In genomic region chr14:98971921-98972320, GRCm38 (mm10) we compare ENCODE assay signal across 19 mouse cellular contexts. TPM values are rescaled to one million over a fixed set of nuclear protein-coding genes. Genes with fewer than 3 reads are reported as not detected.
A peak's percentile ranks its signal among the peaks of the same experiment; 100 is the strongest.
DNase-seq lines count a peak whose midpoint lies in the region; ATAC-seq and TF ChIP-seq lines count a peak whose summit lies in the region.
"Had no signal": no experiment of that assay in that cellular context is flagged by ENCODE, and none has a peak within 500 bp of the region (broad histone marks: within the 10 kb centered on the region; RNA-seq: fewer than 3 reads in every experiment).

No protein-coding gene starts in this region.

- H3K4me2 ChIP-seq in forebrain, embryonic 13.5 days: no peak overlapping the region
- H3K4me2 ChIP-seq in kidney, postnatal 0 days (ENCODE audit: low read length): no peak overlapping the region
- no peak overlapping the region for H3K4me2 ChIP-seq in neural tube, embryonic 12.5 days (replicated peaks)
- H3K4me2 ChIP-seq: liver, embryonic 13.5 days had no signal

- H3K4me1 ChIP-seq in forebrain, embryonic 13.5 days: no peaks in the 10 kb centered on the region
- peaks cover 9% of the 10 kb centered on the region for H3K4me1 ChIP-seq in forebrain, embryonic 10.5 days
- H3K4me1 ChIP-seq in kidney, postnatal 0 days (replicated peaks; ENCODE audit: insufficient read depth, low read length): no peaks in the 10 kb centered on the region
- H3K4me1 ChIP-seq in neural tube, embryonic 12.5 days: no peaks in the 10 kb centered on the region
- H3K4me1 ChIP-seq: liver, embryonic 13.5 days; megakaryocyte, embryonic 14.5 days had no signal

- H3K27me3 ChIP-seq in forebrain, embryonic 13.5 days: no peaks in the 10 kb centered on the region
- H3K27me3 ChIP-seq in forebrain, embryonic 10.5 days (ENCODE audit: poor library complexity, severe bottlenecking): no peaks in the 10 kb centered on the region
- H3K27me3 ChIP-seq in kidney, postnatal 0 days (ENCODE audit: insufficient read depth, low read length): no peaks in the 10 kb centered on the region
- H3K27me3 ChIP-seq in neural tube, embryonic 12.5 days (replicated peaks): no peaks in the 10 kb centered on the region
- H3K27me3 ChIP-seq: liver, embryonic 13.5 days; megakaryocyte, embryonic 14.5 days had no signal

- no peak for DNase-seq in forebrain, embryonic 10.5 days (ENCODE audit: extremely low spot score, low spot score)
- peak; percentile 69 for DNase-seq in kidney, postnatal 0 days (ENCODE audit: low spot score)
- no peak for DNase-seq in kidney, adult 9 months
- DNase-seq in neural tube, embryonic 10.5 days (ENCODE audit: extremely low spot score, low spot score): no peak
- DNase-seq in left cerebral cortex, adult 11 months (ENCODE audit: low spot score): no peak
- DNase-seq in adrenal gland, adult 2 months: no peak
- DNase-seq: B cell, adult 2 months; cerebellum, postnatal 25 days; heart, adult 11 months; heart, postnatal 10 days; liver, embryonic 13.5 days had no signal

- 22% methylated on average over 4 of the region's 4 CpGs for WGBS in forebrain, embryonic 13.5 days
- 30% methylated on average over 4 of the region's 4 CpGs for WGBS in forebrain, embryonic 10.5 days
- WGBS in kidney, postnatal 0 days: 10% methylated on average over 4 of the region's 4 CpGs
- WGBS in neural tube, embryonic 12.5 days: 30% methylated on average over 4 of the region's 4 CpGs

- no peak overlapping the region for H3K9ac ChIP-seq in forebrain, embryonic 13.5 days
- H3K9ac ChIP-seq in kidney, postnatal 0 days (ENCODE audit: low read depth, low read length): no peak overlapping the region
- no peak overlapping the region for H3K9ac ChIP-seq in neural tube, embryonic 12.5 days
- H3K9ac ChIP-seq: liver, embryonic 13.5 days had no signal

- TF ChIP-seq CTCF in kidney, postnatal 0 days (IDR thresholded peaks at IDR 0.05; ENCODE audit: low read depth): no peak

- H3K4me3 ChIP-seq in forebrain, embryonic 13.5 days: no peak overlapping the region
- no peak overlapping the region for H3K4me3 ChIP-seq in forebrain, embryonic 10.5 days
- H3K4me3 ChIP-seq in kidney, postnatal 0 days (replicated peaks; ENCODE audit: low read depth, low read length): no peak overlapping the region
- no peak overlapping the region for H3K4me3 ChIP-seq in neural tube, embryonic 12.5 days
- H3K4me3 ChIP-seq: layer of hippocampus, adult 2 months; liver, embryonic 13.5 days; megakaryocyte, embryonic 14.5 days; myocyte had no signal

- H3K36me3 ChIP-seq in forebrain, embryonic 13.5 days (ENCODE audit: poor library complexity, severe bottlenecking): no peaks in the 10 kb centered on the region
- no peaks in the 10 kb centered on the region for H3K36me3 ChIP-seq in forebrain, embryonic 10.5 days (replicated peaks)
- H3K36me3 ChIP-seq in kidney, postnatal 0 days (ENCODE audit: insufficient read depth, low read length): no peaks in the 10 kb centered on the region
- H3K36me3 ChIP-seq in neural tube, embryonic 12.5 days: no peaks in the 10 kb centered on the region
- H3K36me3 ChIP-seq: liver, embryonic 13.5 days had no signal

- no peaks in the 10 kb centered on the region for H3K9me3 ChIP-seq in forebrain, embryonic 13.5 days (replicated peaks)
- H3K9me3 ChIP-seq in forebrain, embryonic 10.5 days: no peaks in the 10 kb centered on the region
- H3K9me3 ChIP-seq in kidney, postnatal 0 days (replicated peaks; ENCODE audit: low read length): no peaks in the 10 kb centered on the region
- no peaks in the 10 kb centered on the region for H3K9me3 ChIP-seq in neural tube, embryonic 12.5 days
- H3K9me3 ChIP-seq: liver, embryonic 13.5 days; megakaryocyte, embryonic 14.5 days had no signal

- no peak overlapping the region for H3K27ac ChIP-seq in forebrain, embryonic 13.5 days
- no peak overlapping the region for H3K27ac ChIP-seq in forebrain, embryonic 10.5 days
- no peak overlapping the region for H3K27ac ChIP-seq in kidney, postnatal 0 days
- H3K27ac ChIP-seq in neural tube, embryonic 12.5 days: no peak overlapping the region
- H3K27ac ChIP-seq: layer of hippocampus, adult 2 months; liver, embryonic 13.5 days had no signal

- 0 out of 2 replicates have a peak, but pooled peaks have one; percentile 38 for ATAC-seq in forebrain, embryonic 13.5 days
- ATAC-seq in kidney, postnatal 0 days (replicated peaks; ENCODE audit: low FRiP score, low read depth): no peak; the same call in 1 of the 2 replicates
- ATAC-seq in neural tube, embryonic 12.5 days (ENCODE audit: low FRiP score, low read depth): peak; percentile 50; the same call in 1 of the 2 replicates
- ATAC-seq: forebrain, embryonic 16.5 days; lung, postnatal 0 days; Patski had no signal

RNA-seq across cellular contexts. Expression of gene Rpl36a-ps1, which starts 22.2 kb away (rescaled TPM):
- 0.74 TPM in 1 of 2 replicates, not detected in the other for polyA plus RNA-seq in forebrain, embryonic 13.5 days (2015; fragmentation: Nextera tagmentation; extraction: Ambion mirVana)
- polyA plus RNA-seq in forebrain, embryonic 10.5 days (2016; fragmentation: Nextera tagmentation; extraction: Ambion mirVana): 1.2 and 2.3 TPM in 2 replicates
- 4.4 and 4.8 TPM in 2 replicates for polyA plus RNA-seq in kidney, postnatal 0 days (2015; fragmentation: Nextera tagmentation; extraction: Ambion mirVana)
- 1.7 TPM in 1 of 2 replicates, not detected in the other for polyA plus RNA-seq in neural tube, embryonic 12.5 days (2016; fragmentation: Nextera tagmentation; extraction: Ambion mirVana)
- 1 to 10 TPM; 4.8 to 6.2 TPM for total RNA-seq in adrenal gland, adult 2 months (2021)
- polyA plus RNA-seq in adrenal gland, adult 2 months (2012; rRNA removed): not detected in 2 replicates
- polyA plus RNA-seq: forebrain, embryonic 16.5 days had no signal
